Mouse (Mus musculus) ovary, postnatal 14 days (tissue): Measurements from ENCODE around the gene Dpp10.

Experiments used
- DNase-seq: peaks from one replicate; pipeline ENCODE4 v3.0.0; 2022; ENCODE audit warnings: low spot score

The Dpp10 gene

GRCm38 (mm10) chr1:123919606-123920005 is 125.8 kb downstream of the Dpp10 start:
- DNase-seq = no peak

GRCm38 (mm10) chr1:123902628-123903027 is 142.7 kb downstream of the Dpp10 start:
- DNase-seq = no peak

- no peak for DNase-seq
These were observed 144.1 kb downstream of the Dpp10 start for GRCm38 (mm10) chr1:123901218-123901617.

- DNase-seq = no peak
These were observed 158.1 kb downstream of the Dpp10 start for GRCm38 (mm10) chr1:123887243-123887642.

GRCm38 (mm10) chr1:123846881-123847280 is 198.5 kb downstream of the Dpp10 start:
- DNase-seq = no peak

- DNase-seq = no peak
These were observed 244.2 kb downstream of the Dpp10 start for GRCm38 (mm10) chr1:123801206-123801605.

GRCm38 (mm10) chr1:123765511-123765910 is 279.8 kb downstream of the Dpp10 start:
- no peak for DNase-seq

- DNase-seq = no peak
These were observed 283.1 kb downstream of the Dpp10 start for GRCm38 (mm10) chr1:123762272-123762671.

- no peak for DNase-seq
These were observed 289.3 kb downstream of the Dpp10 start for GRCm38 (mm10) chr1:123756055-123756454.

- DNase-seq = no peak
These were observed 338.1 kb downstream of the Dpp10 start for GRCm38 (mm10) chr1:123707292-123707691.

GRCm38 (mm10) chr1:123658409-123658808 is 386.9 kb downstream of the Dpp10 start:
- no peak for DNase-seq

GRCm38 (mm10) chr1:123656607-123657006 is 388.8 kb downstream of the Dpp10 start:
- DNase-seq = no peak

GRCm38 (mm10) chr1:123637897-123638296 is 407.5 kb downstream of the Dpp10 start:
- DNase-seq = no peak

- no peak for DNase-seq
These were observed 417.1 kb downstream of the Dpp10 start for GRCm38 (mm10) chr1:123628268-123628667.

- no peak for DNase-seq
These were observed 460.5 kb downstream of the Dpp10 start for GRCm38 (mm10) chr1:123584857-123585256.

- DNase-seq = no peak
These were observed 465.2 kb downstream of the Dpp10 start for GRCm38 (mm10) chr1:123580112-123580511.

GRCm38 (mm10) chr1:123573713-123574112 is 471.6 kb downstream of the Dpp10 start:
- no peak for DNase-seq

- no peak for DNase-seq
These were observed 502.9 kb downstream of the Dpp10 start for GRCm38 (mm10) chr1:123542496-123542895.

GRCm38 (mm10) chr1:123467729-123468128 is 577.6 kb downstream of the Dpp10 start:
- DNase-seq = no peak

GRCm38 (mm10) chr1:123414163-123414562 is 631.2 kb downstream of the Dpp10 start:
- DNase-seq = no peak

- DNase-seq = no peak
These were observed 694.1 kb downstream of the Dpp10 start for GRCm38 (mm10) chr1:123351300-123351699.

- DNase-seq = no peak
These were observed 707.5 kb downstream of the Dpp10 start for GRCm38 (mm10) chr1:123337877-123338276.

GRCm38 (mm10) chr1:123316886-123317285 is 728.5 kb downstream of the Dpp10 start:
- no peak for DNase-seq
